Mouse (Mus musculus) spleen, adult 2 months (tissue): ENCODE data around the gene Gm42715.

Experiments used
- CTCF ChIP-seq: fragments of 200-500 bp; IDR thresholded peaks from 2 replicates; pipeline ENCODE4 v1.5.1; 2011; ENCODE audit warnings: mild to moderate bottlenecking, inconsistent platforms; ENCODE audit not compliant: insufficient read depth, insufficient read length, insufficient replicate concordance; ENCODE audit errors: extremely low read depth
- POLR2A ChIP-seq: fragments of 200-500 bp; IDR thresholded peaks from 2 replicates; pipeline ENCODE4 v1.6.1; 2011; ENCODE audit warnings: low read depth, low read length, inconsistent platforms

DNA sequence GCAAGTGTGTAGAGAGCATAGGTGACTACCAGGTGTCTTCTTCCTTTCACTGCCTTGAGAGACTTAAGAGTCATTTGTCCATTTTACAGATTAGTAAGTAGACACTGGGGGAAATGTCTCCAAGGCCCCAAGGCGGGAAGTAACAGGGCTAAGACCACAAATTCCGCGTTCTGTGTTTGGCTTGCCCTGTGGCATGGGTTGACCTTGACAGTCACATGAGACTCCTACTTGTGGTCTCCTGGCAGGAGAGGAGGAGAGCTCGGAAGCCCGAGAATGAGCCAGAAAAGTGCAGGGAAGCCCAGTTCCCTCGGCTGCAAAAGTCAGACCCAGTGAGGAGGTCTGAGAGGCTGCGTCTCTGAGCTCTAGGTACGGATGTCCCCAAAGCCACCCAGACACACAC lies 94.1 kb downstream of the Gm42715 start:
- TF ChIP-seq POLR2A (no peak), CTCF (no peak)
